Mouse (Mus musculus): ENCODE data around the gene Hoxa13.

Hoxa13 gene

GRCm38 (mm10) chr6:52224895-52225611 lies 35.6 kb downstream of the Hoxa13 start:
- DNase-seq (ENCODE audit: inconsistent age in 2 of 2, low spot score in 1 of 2), result no peak

GRCm38 (mm10) chr6:52223939-52224760 lies 36.5 kb downstream of the Hoxa13 start:
- peak in 1 of 2 experiments; percentile 32 for DNase-seq (ENCODE audit: inconsistent age in 2 of 2, low spot score in 1 of 2)

- DNase-seq (ENCODE audit: inconsistent age in 2 of 2, low spot score in 1 of 2), result no peak
Measured at GRCm38 (mm10) chr6:52222729-52223128, 38.0 kb downstream of the Hoxa13 start.

DNA sequence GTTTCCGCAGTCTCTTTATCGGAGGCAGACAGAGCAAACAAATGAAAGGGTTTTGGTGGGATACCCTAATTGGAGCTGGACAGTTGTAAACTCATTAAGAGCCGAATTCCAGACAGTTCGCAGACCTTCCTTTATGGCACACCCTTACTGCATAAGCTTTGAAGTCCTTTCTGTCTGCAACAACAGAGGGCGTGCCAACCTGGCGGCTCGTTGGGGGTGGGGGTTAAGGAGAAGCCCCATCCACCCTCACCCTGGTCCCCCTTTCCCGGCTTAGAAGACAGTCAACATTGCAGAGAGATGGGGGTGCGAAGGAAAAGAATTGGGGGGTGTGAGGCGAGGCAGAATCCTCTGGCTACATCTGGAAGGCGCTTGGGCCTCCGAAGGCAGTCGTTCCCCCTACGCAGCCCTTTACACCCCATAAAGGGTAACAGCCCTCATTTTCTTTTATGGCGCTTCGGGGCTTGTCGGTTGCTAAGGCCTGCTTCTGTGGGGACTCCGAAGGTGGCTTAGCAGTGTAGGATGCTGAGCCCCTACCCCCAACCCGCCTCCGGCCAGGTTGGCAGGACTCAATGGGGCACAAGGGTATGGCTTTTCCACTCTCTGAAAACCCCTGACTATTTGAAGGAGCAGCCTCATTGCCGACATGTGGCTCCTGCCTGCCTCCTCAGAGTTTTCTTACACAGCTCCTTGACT lies 38.5 kb downstream of the Hoxa13 start:
- DNase-seq (ENCODE audit: inconsistent age in 2 of 2, low spot score in 1 of 2), result no peak

GRCm38 (mm10) chr6:52221337-52221992 lies 39.2 kb downstream of the Hoxa13 start, which contains the start of gene Hoxa7:
TSS of gene Hoxa7 (minus strand) at chr6:52221854.
- peak; percentile 90 to 97 for DNase-seq (ENCODE audit: inconsistent age in 2 of 2, low spot score in 1 of 2)

DNA sequence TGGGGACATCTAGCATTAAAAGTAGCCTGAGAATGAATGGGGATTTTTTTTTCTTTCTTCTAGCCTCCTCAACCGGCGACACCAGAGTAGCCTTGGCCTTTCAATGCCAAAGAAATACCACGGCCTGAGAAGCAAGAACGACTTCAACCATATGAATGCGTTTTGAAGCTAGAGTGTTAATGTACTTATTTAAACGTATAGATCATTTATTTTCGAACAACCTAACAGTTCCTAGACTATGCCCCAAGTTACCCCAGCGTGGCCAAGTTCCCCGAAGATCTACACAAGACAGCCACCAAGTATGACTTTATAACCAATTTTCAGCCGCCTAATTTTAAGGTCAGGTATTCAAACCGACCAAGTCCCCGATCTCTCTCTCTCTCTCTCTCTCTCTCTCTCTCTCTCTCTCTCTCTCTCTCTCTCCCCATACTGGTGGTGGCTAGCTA lies 39.8 kb downstream of the Hoxa13 start:
- DNase-seq (ENCODE audit: inconsistent age in 2 of 2, low spot score in 1 of 2), result no peak

- peak; percentile 37 to 72 for DNase-seq (ENCODE audit: inconsistent age in 2 of 2, low spot score in 1 of 2)
Measured at GRCm38 (mm10) chr6:52220003-52220864, 40.4 kb downstream of the Hoxa13 start.

- peak; percentile 29 to 68 for DNase-seq (ENCODE audit: inconsistent age in 2 of 2, low spot score in 1 of 2)
Measured at GRCm38 (mm10) chr6:52219234-52219942, 41.3 kb downstream of the Hoxa13 start.

GRCm38 (mm10) chr6:52218643-52219215 lies 42.0 kb downstream of the Hoxa13 start:
- DNase-seq (ENCODE audit: inconsistent age in 2 of 2, low spot score in 1 of 2), result peak; percentile 19 to 37

GRCm38 (mm10) chr6:52217895-52218642 lies 42.6 kb downstream of the Hoxa13 start:
- DNase-seq (ENCODE audit: inconsistent age in 2 of 2, low spot score in 1 of 2), result peak in 1 of 2 experiments; percentile 47

GRCm38 (mm10) chr6:52217459-52217768 lies 43.3 kb downstream of the Hoxa13 start:
- DNase-seq (ENCODE audit: inconsistent age in 2 of 2, low spot score in 1 of 2), result peak in 1 of 2 experiments; percentile 87

GRCm38 (mm10) chr6:52216691-52217458 lies 43.8 kb downstream of the Hoxa13 start:
- peak; percentile 65 to 93 for DNase-seq (ENCODE audit: inconsistent age in 2 of 2, low spot score in 1 of 2)

- DNase-seq (ENCODE audit: inconsistent age in 2 of 2, low spot score in 1 of 2), result peak; percentile 30 to 68
Measured at GRCm38 (mm10) chr6:52215771-52216535, 44.7 kb downstream of the Hoxa13 start.

- DNase-seq (ENCODE audit: inconsistent age in 2 of 2, low spot score in 1 of 2), result peak in 1 of 2 experiments; percentile 22
Measured at GRCm38 (mm10) chr6:52215070-52215469, 45.6 kb downstream of the Hoxa13 start.

- peak in 1 of 2 experiments; percentile 17 for DNase-seq (ENCODE audit: inconsistent age in 2 of 2, low spot score in 1 of 2)
Measured at GRCm38 (mm10) chr6:52214271-52214670, 46.4 kb downstream of the Hoxa13 start.

DNA sequence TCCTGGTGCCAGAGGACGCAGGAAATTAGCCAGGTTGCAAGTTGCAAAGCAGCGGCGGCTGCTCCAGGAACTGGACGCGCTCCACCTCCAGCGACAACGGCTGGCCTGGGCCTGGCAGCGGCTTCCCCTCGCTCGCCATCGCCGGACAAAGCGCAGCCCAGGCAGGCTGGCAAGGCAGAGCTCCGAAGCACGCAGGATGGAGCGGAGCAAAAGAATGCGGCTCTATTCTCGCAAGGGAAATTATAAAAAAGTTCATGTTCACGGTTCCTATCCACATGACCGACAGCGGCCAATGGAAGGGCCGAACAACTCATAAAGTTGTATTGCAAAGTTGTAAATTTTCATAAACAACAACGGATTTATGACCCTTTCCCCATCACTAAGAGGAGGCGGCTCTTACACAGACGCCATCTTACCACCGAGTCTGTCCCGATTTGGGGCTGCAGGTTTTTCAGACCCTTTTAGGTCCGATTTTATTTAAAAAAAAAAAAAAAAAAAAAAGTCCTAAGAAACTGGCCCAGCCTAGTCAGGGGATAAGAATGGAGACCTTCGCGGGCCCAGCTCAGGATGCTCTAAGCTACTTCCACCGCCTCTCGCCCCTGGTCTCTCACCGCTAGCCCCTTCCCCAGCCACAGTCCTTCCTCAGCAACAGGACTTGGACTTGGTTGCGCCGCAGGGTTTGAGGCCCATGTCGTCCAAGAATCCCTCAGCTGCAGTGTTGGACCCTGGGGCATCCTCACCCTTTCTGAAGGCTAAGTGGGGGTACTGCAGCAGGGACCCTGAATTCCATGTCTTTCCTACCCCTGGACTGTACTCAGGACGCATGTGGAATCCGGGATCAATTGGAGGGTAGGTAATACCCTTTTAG lies 47.3 kb downstream of the Hoxa13 start, which contains the start of the genes Hoxa3 and Gm28308:
Gene Hoxa3 (minus strand): TSS at position 218 of the 868 bp plus-strand sequence.
Gene Gm28308 (minus strand): TSS at position 221 of the 868 bp plus-strand sequence.
- peak in 1 of 2 experiments; percentile 81 for DNase-seq (ENCODE audit: inconsistent age in 2 of 2, low spot score in 1 of 2)

All from adrenal gland, adult (tissue).